Mouse (Mus musculus) cerebellum, adult 9-11 months (tissue): Measurements from ENCODE around the gene Chordc1.
A peak's percentile ranks its signal among the peaks of the same experiment; 100 is the strongest.
"Not testable (repeated sequence)": the region's sequence is repeated elsewhere in the genome, so short reads cannot be mapped to it uniquely, and the experiment has no call there.

Experiments used
- DNase-seq: peaks from one replicate; pipeline ENCODE4 v3.0.0; 2022

Chordc1 gene

GRCm38 (mm10) chr9:18291571-18292429, at the start of gene Chordc1:
Gene Chordc1 (plus strand): TSS chr9:18292125.
- DNase-seq = peak; percentile 97

DNA sequence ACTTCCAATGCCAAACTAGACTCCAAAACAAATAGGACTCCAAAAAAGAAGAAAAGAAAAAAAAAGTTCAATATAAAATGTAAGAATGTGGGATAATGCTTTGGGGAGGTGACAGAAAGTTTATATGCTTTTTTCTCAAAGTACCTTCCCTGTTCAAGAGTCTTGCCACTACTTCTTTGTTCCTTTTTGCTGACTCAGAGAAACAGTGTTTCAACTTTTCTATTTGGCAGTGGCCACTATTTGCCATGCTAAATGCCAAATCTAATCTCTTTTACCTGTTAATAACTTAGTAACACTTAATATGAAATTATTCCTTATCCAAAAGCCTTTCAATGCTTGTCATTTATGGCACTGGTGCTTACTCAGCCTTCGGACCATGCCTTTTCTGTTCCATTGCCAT, 16.0 kb upstream of the Chordc1 start:
- no peak for DNase-seq

DNA sequence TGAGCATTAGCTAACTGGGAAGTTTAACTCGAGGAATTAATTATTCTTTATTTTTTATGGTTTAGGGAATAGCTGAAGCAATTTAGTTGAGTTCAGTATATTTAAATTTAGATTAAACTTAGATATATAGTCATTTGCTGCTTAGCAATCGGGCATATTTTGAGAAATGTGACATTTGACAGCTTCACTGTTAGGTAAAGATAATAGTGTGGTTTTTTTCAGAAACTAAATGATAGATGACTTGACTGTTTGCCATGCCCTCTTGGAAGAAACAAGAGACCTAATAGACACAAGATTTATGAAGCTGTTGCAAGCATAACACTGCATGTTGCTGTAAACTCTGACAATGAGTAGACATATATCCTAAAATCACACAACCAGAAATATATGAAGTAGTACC, 15.1 kb upstream of the Chordc1 start:
- no peak for DNase-seq

- DNase-seq = no peak
These were observed 14.4 kb upstream of the Chordc1 start for GRCm38 (mm10) chr9:18277497-18277896.

- not testable (repeated sequence) for DNase-seq
These were observed 13.2 kb upstream of the Chordc1 start for GRCm38 (mm10) chr9:18278693-18279092.

GRCm38 (mm10) chr9:18292443-18292922, 558 bp downstream of the Chordc1 start:
- DNase-seq = no peak

DNA sequence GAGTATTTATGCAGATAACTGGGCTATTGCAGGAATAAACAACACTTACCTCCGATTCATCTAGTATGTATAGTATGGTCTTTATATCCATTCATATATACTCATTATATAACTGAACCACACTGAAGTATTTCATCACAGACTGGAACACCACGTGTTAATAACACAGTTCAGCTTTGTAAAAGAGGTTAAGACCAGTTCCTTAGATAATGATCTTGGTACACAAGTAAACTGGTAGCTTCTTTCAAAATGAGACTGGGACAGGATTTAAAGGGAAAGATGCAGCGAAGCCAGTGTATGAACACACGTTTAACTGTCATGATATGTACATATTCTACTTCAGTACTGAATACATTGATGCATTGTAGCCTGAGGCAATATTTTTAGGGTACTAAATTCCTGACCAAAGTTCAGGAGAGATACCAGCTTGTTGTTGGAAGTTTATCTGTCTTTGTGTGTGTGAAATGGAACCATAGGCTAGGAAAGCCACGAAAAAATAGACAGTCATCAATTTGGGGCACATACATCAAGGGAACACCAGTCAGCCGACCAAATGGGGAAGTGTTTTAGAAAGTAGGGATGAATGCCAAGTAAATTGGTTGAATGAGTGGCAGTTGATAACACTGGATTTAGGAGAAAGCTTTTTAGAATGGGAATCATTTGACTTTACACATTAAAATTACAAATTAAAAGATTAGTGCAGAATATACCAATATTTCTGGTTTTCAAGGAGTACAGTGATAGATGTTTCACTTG, 1.3 kb downstream of the Chordc1 start:
- no peak for DNase-seq

- DNase-seq = no peak
These were observed 6.4 kb downstream of the Chordc1 start for GRCm38 (mm10) chr9:18298301-18298700.

GRCm38 (mm10) chr9:18319990-18320389, 28.1 kb downstream of the Chordc1 start:
- no peak for DNase-seq
